Mouse (Mus musculus) left cerebral cortex, postnatal 14 days (tissue): ENCODE data around the gene Drosha. TPM values are rescaled to one million over a fixed set of nuclear protein-coding genes. Genes with fewer than 3 reads are reported as not detected.
A peak's percentile ranks its signal among the peaks of the same experiment; 100 is the strongest.

ENCODE experiments used
- DNase-seq, 2 experiments: peaks; one replicate each; pipeline ENCODE4 v3.0.0; 2021 to 2022; ENCODE audit warnings: low spot score in 2 of 2, mixed read lengths in 1 of 2
- intact Hi-C: fragments of 180-260 bp; cut with DNase I; formaldehyde crosslinking; loops from one replicate; pipeline ENCODE4 v1.15.1; 2025
- total RNA-seq, 2 experiments: library from RNA; stranded (reverse); gene quantifications; 2 replicates each; pipeline ENCODE4 v1.2.3; 2021

Drosha gene
- total RNA-seq, 2 experiments from 2014 or later = 89.1 to 90.5 TPM

GRCm38 (mm10) chr15:12875442-12876176, 51.0 kb downstream of the Drosha start:
- intact Hi-C loops = loop anchor here (10.0 kb wide), 1 partner anchor 299 kb away; the partner anchor contains the start of gene Cdh6
- DNase-seq = peak; percentile 58 to 59

GRCm38 (mm10) chr15:12876266-12876665, 51.7 kb downstream of the Drosha start:
- intact Hi-C loops = loop anchor here (10.0 kb wide), 1 partner anchor 299 kb away; the partner anchor contains the start of gene Cdh6
- DNase-seq = no peak

GRCm38 (mm10) chr15:12876881-12877280, 52.3 kb downstream of the Drosha start:
- no peak for DNase-seq
- intact Hi-C loops = loop anchor here (10.0 kb wide), 1 partner anchor 298 kb away; the partner anchor contains the start of gene Cdh6

- DNase-seq = no peak
- intact Hi-C loops = loop anchor here (10.0 kb wide), 1 partner anchor 297 kb away; the partner anchor contains the start of gene Cdh6
Observed at GRCm38 (mm10) chr15:12877934-12878333, 53.3 kb downstream of the Drosha start.

- intact Hi-C loops = loop anchor here (10.0 kb wide), 1 partner anchor 296 kb away; the partner anchor contains the start of gene Cdh6
- no peak for DNase-seq
Observed at GRCm38 (mm10) chr15:12878581-12878980, 54.0 kb downstream of the Drosha start.

- intact Hi-C loops = loop anchor here (10.0 kb wide), 1 partner anchor 295 kb away; the partner anchor contains the start of gene Cdh6
Observed at GRCm38 (mm10) chr15:12879937-12880336, 55.3 kb downstream of the Drosha start.

GRCm38 (mm10) chr15:12884855-12885254, 60.2 kb downstream of the Drosha start:
- DNase-seq = peak; percentile 62 to 89
- intact Hi-C loops = no loop called here

More at GRCm38 (mm10) chr15:12879937-12880336, 55.3 kb downstream of the Drosha start:
- no peak for DNase-seq

- intact Hi-C loops = no loop called here
- DNase-seq = peak in 1 of 2 experiments; percentile 31
Observed at GRCm38 (mm10) chr15:12885361-12885760, 60.7 kb downstream of the Drosha start.

- intact Hi-C loops = no loop called here
- DNase-seq = no peak
Observed at GRCm38 (mm10) chr15:12887206-12887605, 62.6 kb downstream of the Drosha start.

GRCm38 (mm10) chr15:12888312-12888711, 63.7 kb downstream of the Drosha start:
- intact Hi-C loops = no loop called here
- no peak for DNase-seq

- intact Hi-C loops = no loop called here
- no peak for DNase-seq
Observed at GRCm38 (mm10) chr15:12889909-12890308, 65.3 kb downstream of the Drosha start.

- peak in 1 of 2 experiments; percentile 41 for DNase-seq
- intact Hi-C loops = no loop called here
Observed at GRCm38 (mm10) chr15:12895426-12895825, 70.8 kb downstream of the Drosha start.

- intact Hi-C loops = no loop called here
- DNase-seq = no peak
Observed at GRCm38 (mm10) chr15:12896022-12897009, 71.7 kb downstream of the Drosha start.

- intact Hi-C loops = no loop called here
- DNase-seq = no peak
Observed at GRCm38 (mm10) chr15:12897831-12898230, 73.2 kb downstream of the Drosha start.

- no peak for DNase-seq
- intact Hi-C loops = no loop called here
Observed at GRCm38 (mm10) chr15:12900428-12901196, 76.0 kb downstream of the Drosha start.

- intact Hi-C loops = no loop called here
Observed at GRCm38 (mm10) chr15:12901197-12901570, 76.6 kb downstream of the Drosha start.

GRCm38 (mm10) chr15:12904442-12904841, 79.8 kb downstream of the Drosha start:
- intact Hi-C loops = no loop called here
- DNase-seq = peak in 1 of 2 experiments; percentile 30

More at GRCm38 (mm10) chr15:12901197-12901570, 76.6 kb downstream of the Drosha start:
- DNase-seq = no peak

GRCm38 (mm10) chr15:12907962-12908719, 83.5 kb downstream of the Drosha start:
- intact Hi-C loops = no loop called here
- DNase-seq = peak in 1 of 2 experiments; percentile 30
